In the genomic region with DNA sequence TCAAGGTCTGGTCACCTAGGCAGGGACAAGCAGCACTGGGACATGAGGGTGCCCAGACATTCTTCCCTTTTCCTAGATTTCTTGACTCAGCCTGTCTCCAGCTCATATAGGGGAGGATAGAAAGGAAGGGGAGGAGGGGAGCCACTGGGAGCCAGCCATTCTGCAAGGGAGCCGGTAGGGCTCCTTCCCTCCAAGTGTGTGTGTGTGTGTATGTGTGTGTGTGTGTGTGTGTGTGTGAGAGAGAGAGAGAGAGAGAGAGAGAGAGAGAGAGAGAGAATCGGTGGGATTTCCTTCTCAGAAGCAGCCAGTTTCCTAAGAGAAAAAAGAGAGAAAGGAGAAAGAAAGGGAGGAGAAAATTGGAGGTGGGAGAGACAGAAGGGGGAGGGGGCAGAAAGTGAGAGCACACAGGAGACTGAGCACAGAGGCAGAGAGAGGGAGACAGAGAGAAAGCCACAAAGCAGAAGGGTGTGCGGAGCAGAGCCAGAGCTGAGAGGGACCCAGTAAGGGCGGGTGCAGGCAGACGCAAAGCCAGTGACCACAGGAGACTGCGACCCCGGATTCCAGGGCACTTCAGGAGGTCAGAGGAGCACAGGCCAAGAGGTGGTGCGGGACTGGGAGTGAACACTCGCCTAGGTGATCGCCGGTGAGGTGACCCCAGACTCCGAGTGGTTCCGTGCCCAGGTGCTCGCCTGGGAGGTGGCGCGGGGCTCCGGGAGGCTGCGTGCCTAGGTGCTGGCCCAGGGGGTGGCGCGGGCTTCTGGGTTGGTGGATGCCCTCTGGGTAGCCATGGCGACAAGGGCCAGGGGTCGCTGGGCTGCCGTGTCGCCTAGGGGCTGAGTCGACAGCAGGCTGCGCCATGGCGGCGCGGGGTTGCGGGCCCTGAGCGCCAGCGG, we compare ENCODE assay signal across 9 mouse cellular contexts. TPM values are rescaled to one million over a fixed set of nuclear protein-coding genes. Genes with fewer than 3 reads are reported as not detected.
DNase-seq lines count a peak whose midpoint lies in the region; ATAC-seq and TF ChIP-seq lines count a peak whose summit lies in the region.
"Had no signal": no experiment of that assay in that cellular context is flagged by ENCODE, and none has a peak within 500 bp of the region (broad histone marks: within the 10 kb centered on the region; RNA-seq: fewer than 3 reads in every experiment).

A gene (plus strand): TSS at position 438 of the 893 bp plus-strand sequence.

- H3K27me3 ChIP-seq in kidney, embryonic 16.5 days (ENCODE audit: insufficient read depth, low read length): peaks cover 47% of the 10 kb centered on the region
- H3K27me3 ChIP-seq in forebrain, embryonic 14.5 days (replicated peaks; ENCODE audit: control insufficient read depth, insufficient read depth, low read length): peaks cover 31% of the 10 kb centered on the region

- ATAC-seq in kidney, embryonic 16.5 days (ENCODE audit: low FRiP score, low TSS enrichment): no peak
- ATAC-seq in forebrain, embryonic 14.5 days: peak; percentile 75
- ATAC-seq in activated CD4-positive, CD25-positive, alpha-beta regulatory T cell, adult 4 months: no peak

- no peak within 1 kb of the TSS for H3K9ac ChIP-seq in kidney, embryonic 16.5 days (replicated peaks; ENCODE audit: low read length)
- H3K9ac ChIP-seq in forebrain, embryonic 14.5 days (ENCODE audit: low read length): peak within 1 kb of the TSS; percentile 68
- H3K9ac ChIP-seq: liver, embryonic 13.5 days had no signal

- intact Hi-C loops in left cerebral cortex, adult 2 months (cut with DNase I): loop anchor here (2.0 to 5.0 kb wide), 5 partner anchors 59 to 247 kb away; no protein-coding TSS in a partner anchor
- intact Hi-C loops in gastrocnemius, postnatal 14 days (cut with DNase I; ENCODE audit: low total_unique reads): no loop called here

- TF ChIP-seq CTCF in left cerebral cortex, adult 2 months (IDR thresholded peaks at IDR 0.05): no peak; the same call in 1 of the 2 replicates
- no peak for TF ChIP-seq CTCF in olfactory bulb, adult 2 months (IDR thresholded peaks at IDR 0.05; ENCODE audit: insufficient read depth, low read depth, low read length)

- no peaks in the 10 kb centered on the region for H3K4me1 ChIP-seq in kidney, embryonic 16.5 days (ENCODE audit: insufficient read depth, low read length)
- H3K4me1 ChIP-seq in forebrain, embryonic 14.5 days (ENCODE audit: control insufficient read depth, insufficient read depth, low read length): peaks cover 2% of the 10 kb centered on the region; the same call in 1 of the 2 replicates
- peaks cover 11% of the 10 kb centered on the region for H3K4me1 ChIP-seq in olfactory bulb, adult 2 months (ENCODE audit: control insufficient read depth, insufficient read depth, low read length)
- H3K4me1 ChIP-seq: liver, embryonic 13.5 days had no signal

- 2% methylated on average over 26 of the region's 32 CpGs for WGBS in kidney, embryonic 16.5 days
- 2% methylated on average over 32 of the region's 32 CpGs for WGBS in forebrain, embryonic 14.5 days
- WGBS in olfactory bulb, adult 2 months: 2% methylated on average over 32 of the region's 32 CpGs

- no peak within 1 kb of the TSS for H3K27ac ChIP-seq in kidney, embryonic 16.5 days (ENCODE audit: low read length)
- peak within 1 kb of the TSS; percentile 68; the same call in 1 of the 2 replicates for H3K27ac ChIP-seq in forebrain, embryonic 14.5 days (ENCODE audit: low read depth, low read length)
- H3K27ac ChIP-seq in left cerebral cortex, adult 2 months: peak within 1 kb of the TSS; percentile 98
- peak within 1 kb of the TSS; percentile 38 for H3K27ac ChIP-seq in olfactory bulb, adult 2 months (ENCODE audit: insufficient read depth, low read depth, low read length)
- H3K27ac ChIP-seq: liver, embryonic 13.5 days had no signal

- H3K9me3 ChIP-seq in kidney, embryonic 16.5 days (ENCODE audit: low read length): no peaks in the 10 kb centered on the region
- H3K9me3 ChIP-seq in forebrain, embryonic 14.5 days (replicated peaks; ENCODE audit: control insufficient read depth, low read length): no peaks in the 10 kb centered on the region
- H3K9me3 ChIP-seq: liver, embryonic 13.5 days had no signal

- peak within 1 kb of the TSS; percentile 27; the same call in 1 of the 2 replicates for H3K4me2 ChIP-seq in kidney, embryonic 16.5 days (replicated peaks; ENCODE audit: low read depth, low read length)
- H3K4me2 ChIP-seq in forebrain, embryonic 14.5 days (ENCODE audit: low read length): peak within 1 kb of the TSS; percentile 59
- H3K4me2 ChIP-seq: liver, embryonic 13.5 days had no signal

- no peaks in the 10 kb centered on the region for H3K36me3 ChIP-seq in kidney, embryonic 16.5 days (ENCODE audit: insufficient read depth, low read length)
- no peaks in the 10 kb centered on the region for H3K36me3 ChIP-seq in forebrain, embryonic 14.5 days (ENCODE audit: control insufficient read depth, insufficient read depth, low read length)
- H3K36me3 ChIP-seq: liver, embryonic 13.5 days had no signal

- DNase-seq in kidney, postnatal 25 days: no peak
- peak; percentile 60 for DNase-seq in forebrain, embryonic 14.5 days (ENCODE audit: low spot score)
- DNase-seq in left cerebral cortex, adult 2 months (ENCODE audit: extremely low spot score in 1 of 2, low spot score in 2 of 2): peak; percentile 60 to 63
- no peak for DNase-seq in adrenal gland, postnatal 10 days
- DNase-seq in gastrocnemius, postnatal 14 days: no peak
- DNase-seq: liver, embryonic 13.5 days had no signal

- no peak for TF ChIP-seq POLR2A in olfactory bulb, adult 2 months (IDR thresholded peaks at IDR 0.05; ENCODE audit: insufficient read depth, low read depth, low read length)

- H3K4me3 ChIP-seq in kidney, embryonic 16.5 days (ENCODE audit: low read length): no peak within 1 kb of the TSS
- H3K4me3 ChIP-seq in forebrain, embryonic 14.5 days (ENCODE audit: low read depth, low read length): peak within 1 kb of the TSS; percentile 46
- peak within 1 kb of the TSS; percentile 72 for H3K4me3 ChIP-seq in left cerebral cortex, adult 2 months
- H3K4me3 ChIP-seq in olfactory bulb, adult 2 months (ENCODE audit: insufficient read depth, low read depth, low read length): peak within 1 kb of the TSS; percentile 52
- H3K4me3 ChIP-seq: liver, embryonic 13.5 days had no signal

RNA-seq across cellular contexts. Expression of the gene that starts here (rescaled TPM):
- not detected in 2 replicates for polyA plus RNA-seq in kidney, embryonic 16.5 days (2015; fragmentation: Nextera tagmentation; extraction: Ambion mirVana)
- 1.7 and 2.7 TPM in 2 replicates for polyA plus RNA-seq in forebrain, embryonic 14.5 days (2014; fragmentation: Nextera tagmentation; extraction: Ambion mirVana)
- total RNA-seq in left cerebral cortex, adult 2 months (2021): 100 to 1,000 TPM; 127 to 134 TPM
- polyA plus RNA-seq in olfactory bulb, adult 2 months (2012; ENCODE audit: insufficient read depth, insufficient read length, low replicate concordance, missing spikeins): not detected in 2 replicates
- total RNA-seq in adrenal gland, postnatal 10 days (2021): under 1 TPM; 0.03 TPM
- polyA plus RNA-seq in activated CD4-positive, CD25-positive, alpha-beta regulatory T cell, adult 4 months (2017; shearing (Covaris generic)): not detected
- total RNA-seq in gastrocnemius, postnatal 14 days (2021): not detected
- polyA plus RNA-seq: liver, embryonic 13.5 days had no signal

Comparison
In these comparisons a context has a peak if more than half of its experiments do, and no peak if none do; other contexts are left out.
1. RNA of the gene that starts here (total RNA-seq): 127 to 134 TPM in left cerebral cortex, adult 2 months; 0.03 TPM in adrenal gland, postnatal 10 days and not detected in gastrocnemius, postnatal 14 days; every median in the first group is over 100 times any median in the second.
2. DNase-seq: peak in forebrain, embryonic 14.5 days (single experiment) and left cerebral cortex, adult 2 months (2 of 2); none in kidney, postnatal 25 days (0 of 2), adrenal gland, postnatal 10 days (single experiment) and gastrocnemius, postnatal 14 days (single experiment).